Mouse (Mus musculus) adrenal gland, adult 8-10 months (tissue): Measurements from ENCODE around the gene Rfk. TPM values are rescaled to one million over a fixed set of nuclear protein-coding genes. Genes with fewer than 3 reads are reported as not detected.
A peak's percentile ranks its signal among the peaks of the same experiment; 100 is the strongest.

Source experiments
- DNase-seq: peaks from one replicate; pipeline ENCODE4 v3.0.0; 2022
- total RNA-seq, 4 experiments: library from RNA; stranded (reverse); gene quantifications; 2 replicates each; pipeline ENCODE4 v1.2.4; 2022

Gene Rfk
- total RNA-seq, 4 experiments from 2014 or later, result 59.9 to 655 (median 176) TPM

- no peak for DNase-seq
Observed at GRCm38 (mm10) chr19:17385426-17385825, 8.4 kb upstream of the Rfk start.

DNA sequence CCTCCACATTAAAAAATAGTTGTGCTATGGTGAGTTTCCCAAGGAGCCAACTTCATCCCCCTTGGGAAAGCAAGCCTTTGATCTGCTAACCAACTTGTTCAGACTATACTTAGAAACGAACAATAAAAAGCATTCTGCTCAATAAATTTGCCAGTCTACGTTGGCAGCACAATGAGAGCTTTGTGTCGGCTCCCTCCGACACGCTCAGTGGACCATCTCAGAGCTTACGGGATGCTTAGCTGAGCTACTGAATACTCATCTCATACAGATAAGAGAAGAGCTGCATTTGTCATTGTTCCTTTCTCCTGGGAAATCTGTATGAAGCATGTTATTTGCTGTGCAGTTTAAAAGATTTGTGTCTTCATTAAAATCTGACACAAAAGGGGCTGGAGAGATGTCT is 7.4 kb upstream of the Rfk start:
- DNase-seq, result no peak

DNA sequence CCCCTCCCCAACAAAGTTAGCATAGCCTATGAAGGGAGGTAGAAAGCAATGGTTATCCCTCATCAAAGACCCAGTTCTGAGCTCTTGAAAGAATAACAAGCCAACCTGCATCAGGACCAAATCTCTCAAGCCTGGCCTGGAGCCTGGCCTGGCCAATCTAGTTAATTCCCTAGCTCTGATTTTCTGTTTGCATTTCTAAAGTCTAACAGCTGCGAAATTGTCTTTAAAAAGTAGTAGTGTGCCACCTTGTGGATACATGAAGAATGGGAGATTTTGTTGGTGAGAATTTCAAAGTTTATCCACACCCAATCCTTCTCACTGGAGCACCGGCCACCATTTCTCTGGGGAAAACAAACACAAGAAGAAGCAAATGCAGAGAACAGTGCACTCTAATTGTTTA is 5.4 kb upstream of the Rfk start:
- no peak for DNase-seq

GRCm38 (mm10) chr19:17392866-17393265 is 977 bp upstream of the Rfk start:
- DNase-seq, result no peak

DNA sequence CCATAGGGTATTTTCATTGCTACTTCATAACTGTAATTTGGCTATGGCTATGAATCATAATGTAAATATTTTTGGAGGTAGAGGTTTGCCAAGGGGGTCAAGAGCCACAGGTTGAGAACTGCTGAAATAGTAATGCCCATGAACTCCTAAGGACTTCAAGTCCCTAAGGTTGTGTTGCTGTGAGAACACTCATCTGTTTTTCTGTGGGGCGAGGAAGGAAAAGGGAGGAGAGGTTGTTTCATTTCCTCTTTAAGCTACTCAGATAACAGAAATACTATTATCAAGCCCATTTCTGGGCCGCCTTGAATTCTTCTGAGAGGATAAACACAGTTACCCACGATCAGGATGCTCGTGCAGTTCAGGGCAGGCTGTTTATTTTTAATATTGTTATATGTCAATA is 3.0 kb downstream of the Rfk start:
- no peak for DNase-seq

DNA sequence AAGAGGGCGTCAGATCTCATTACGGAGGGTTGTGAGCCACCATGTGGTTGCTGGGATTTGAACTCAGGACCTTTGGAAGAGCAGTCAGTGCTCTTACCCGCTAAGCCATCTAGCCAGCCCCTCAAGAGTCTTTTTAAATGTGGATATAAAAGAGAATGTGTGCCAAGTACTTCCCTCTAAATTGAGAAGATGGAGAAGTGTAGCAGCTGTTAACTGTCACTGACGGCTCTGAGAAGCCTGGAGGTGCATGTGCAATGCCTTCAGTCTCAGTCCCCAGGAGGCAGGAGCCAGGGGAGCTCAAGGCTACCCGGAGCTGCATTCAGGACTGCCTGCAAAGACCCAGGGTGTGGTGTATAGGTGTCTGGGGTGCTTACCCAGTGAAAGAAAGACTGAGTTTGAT is 4.1 kb downstream of the Rfk start:
- no peak for DNase-seq

DNA sequence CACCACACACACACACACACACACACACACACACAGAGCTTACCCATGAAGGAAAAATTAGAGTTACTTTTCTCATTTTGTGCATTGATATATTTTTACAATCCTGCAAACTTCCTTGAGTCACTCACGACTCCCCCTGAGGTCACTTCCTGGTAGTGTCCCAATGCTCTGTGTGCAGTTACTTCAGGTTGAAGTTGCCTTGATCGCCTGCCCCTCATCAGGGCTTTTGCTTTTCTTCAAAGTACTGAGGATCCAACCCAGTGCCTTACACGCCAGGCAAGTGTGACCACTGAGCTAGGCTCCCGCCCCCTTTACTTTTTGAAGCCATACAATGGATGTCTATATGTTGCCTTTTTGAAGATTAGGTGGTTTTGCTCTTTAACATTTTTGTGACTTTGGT is 6.1 kb downstream of the Rfk start:
- no peak for DNase-seq

- peak; percentile 26 for DNase-seq
Observed at GRCm38 (mm10) chr19:17400571-17400970, 6.7 kb downstream of the Rfk start.

GRCm38 (mm10) chr19:17403175-17403574 is 9.3 kb downstream of the Rfk start:
- no peak for DNase-seq

GRCm38 (mm10) chr19:17406823-17407222 is 13.0 kb downstream of the Rfk start:
- peak; percentile 28 for DNase-seq

DNA sequence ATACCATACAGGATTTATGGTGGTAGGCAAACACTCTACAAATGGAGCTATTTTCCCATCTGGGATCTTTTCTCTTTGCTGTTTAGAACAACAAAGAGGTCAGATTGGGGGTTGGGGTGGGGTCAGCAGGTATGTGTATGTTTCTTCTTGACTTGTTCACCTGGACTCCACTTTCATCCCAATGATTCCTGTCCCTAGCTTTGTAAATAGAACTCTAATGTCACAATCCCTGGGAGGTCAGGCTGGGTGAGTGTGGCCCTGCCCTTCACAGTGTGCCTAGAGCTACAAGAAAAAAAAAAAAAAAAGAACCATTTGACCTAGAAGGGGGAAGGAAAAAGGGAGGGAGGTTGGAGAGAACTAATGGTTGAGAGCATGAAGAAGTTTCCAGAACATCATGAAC is 14.7 kb downstream of the Rfk start:
- DNase-seq, result peak; percentile 38

GRCm38 (mm10) chr19:17409351-17409750 is 15.5 kb downstream of the Rfk start:
- peak; percentile 37 for DNase-seq

DNA sequence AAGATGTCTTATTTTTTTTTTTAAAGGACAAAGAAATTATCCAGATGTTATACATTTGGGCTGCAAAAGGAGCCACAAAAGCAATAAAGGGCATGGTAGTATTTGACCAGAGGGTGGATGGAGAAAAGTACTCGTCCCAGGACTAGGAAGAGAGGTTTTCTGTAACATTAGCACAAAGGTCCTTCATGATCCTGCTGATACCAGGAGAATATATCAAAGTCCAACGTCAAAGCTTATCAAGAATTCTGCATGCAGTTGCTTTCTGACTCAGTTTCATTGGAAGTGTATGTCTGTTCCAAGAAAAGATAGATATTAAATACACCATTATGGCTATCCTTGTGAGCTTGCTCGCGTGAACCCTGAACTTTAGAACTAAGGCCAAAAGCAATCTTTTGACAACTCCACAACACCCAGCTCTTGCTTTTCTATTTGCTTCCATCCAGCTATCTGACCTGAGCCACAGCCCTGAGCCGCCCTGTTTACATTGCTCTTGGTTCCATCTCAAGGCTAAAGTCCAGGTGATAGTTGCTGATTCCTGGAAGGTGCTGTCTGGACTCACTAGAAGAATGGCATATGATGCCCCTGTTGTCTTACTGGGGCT is 16.7 kb downstream of the Rfk start:
- no peak for DNase-seq

DNA sequence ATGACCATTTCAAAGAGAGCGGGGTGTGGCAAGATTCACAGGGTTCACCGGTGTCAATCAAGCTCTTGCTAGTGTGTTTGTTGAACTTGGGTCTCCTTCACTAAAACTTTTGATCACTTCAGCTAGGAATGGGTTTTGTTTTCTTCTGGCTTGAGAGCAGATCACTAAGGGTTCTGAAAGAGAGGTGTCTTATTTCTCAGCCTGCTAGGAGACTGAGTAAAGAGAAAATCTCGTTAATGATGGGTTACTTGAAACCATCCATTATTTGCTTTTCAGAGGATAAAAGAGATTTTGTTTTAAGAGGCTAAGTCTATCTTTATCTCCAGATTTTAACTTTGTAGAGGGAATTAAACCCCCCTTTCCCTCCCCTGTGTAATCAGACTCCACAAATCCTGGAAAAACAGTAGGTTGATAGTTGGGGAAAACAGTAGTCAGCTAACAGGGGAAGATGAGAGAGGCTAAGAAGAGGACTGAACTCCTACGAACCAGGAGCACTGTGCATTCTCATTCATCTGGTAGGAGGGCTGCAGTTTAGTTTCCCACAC is 19.1 kb downstream of the Rfk start:
- DNase-seq, result no peak

GRCm38 (mm10) chr19:17417855-17418254 is 24.0 kb downstream of the Rfk start:
- no peak for DNase-seq

DNA sequence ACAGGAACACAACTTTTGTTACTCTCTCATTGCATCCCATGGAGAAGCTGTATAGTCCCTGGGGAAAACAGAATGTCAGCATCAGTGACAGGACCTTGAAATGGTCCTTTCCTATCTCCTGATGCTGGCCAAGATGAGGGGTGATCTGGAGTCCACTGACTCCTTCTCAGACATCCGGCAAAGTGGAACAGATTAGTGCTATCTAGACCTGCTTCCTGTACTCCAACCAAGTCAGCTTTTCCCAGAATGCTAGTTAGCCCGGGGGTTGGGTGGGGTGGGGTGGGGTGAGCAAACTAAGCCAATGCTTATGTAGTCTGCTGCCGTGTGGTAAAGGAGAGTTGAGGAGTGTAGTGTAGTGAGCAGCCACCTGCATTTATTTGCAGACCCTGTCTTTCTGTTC is 29.5 kb downstream of the Rfk start:
- DNase-seq, result no peak

GRCm38 (mm10) chr19:17427824-17428560 is 34.1 kb downstream of the Rfk start:
- DNase-seq, result no peak

GRCm38 (mm10) chr19:17428561-17428914 is 34.7 kb downstream of the Rfk start:
- DNase-seq, result no peak

- no peak for DNase-seq
Observed at GRCm38 (mm10) chr19:17436651-17437050, 42.8 kb downstream of the Rfk start.

DNA sequence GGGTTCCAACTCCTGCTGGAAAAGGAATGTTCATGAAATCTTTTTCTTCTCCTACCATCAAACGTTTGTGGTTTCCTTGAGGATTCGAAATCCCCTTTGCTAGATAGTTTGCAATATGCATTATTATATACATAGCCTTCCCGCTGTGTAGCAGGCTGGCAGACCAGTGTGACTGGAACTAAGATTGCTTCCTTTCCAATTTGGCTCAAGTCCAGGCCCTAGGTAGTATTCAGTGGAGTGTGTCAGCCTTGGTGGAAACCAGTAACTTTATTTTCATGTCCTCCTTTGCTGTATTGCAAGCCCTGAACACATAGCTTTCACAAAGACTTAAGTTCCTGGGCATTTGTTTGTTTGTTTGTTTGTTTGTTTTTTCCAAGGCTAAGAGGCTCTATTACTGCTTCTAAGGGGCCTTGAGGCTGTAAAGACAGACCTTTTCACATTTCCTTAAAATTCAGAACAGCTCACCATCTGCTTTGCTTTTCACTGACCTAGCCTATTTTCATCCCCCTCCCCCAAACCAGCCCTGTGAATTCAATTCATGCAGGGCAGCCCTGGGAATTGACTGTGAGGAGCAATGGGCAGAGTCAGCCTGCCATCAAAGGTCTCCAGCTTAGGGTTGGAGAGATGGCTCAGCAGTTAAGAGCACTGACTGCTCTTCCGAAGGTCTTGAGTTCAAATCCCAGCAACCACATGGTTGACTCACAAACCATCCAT is 45.8 kb downstream of the Rfk start:
- DNase-seq, result no peak

DNA sequence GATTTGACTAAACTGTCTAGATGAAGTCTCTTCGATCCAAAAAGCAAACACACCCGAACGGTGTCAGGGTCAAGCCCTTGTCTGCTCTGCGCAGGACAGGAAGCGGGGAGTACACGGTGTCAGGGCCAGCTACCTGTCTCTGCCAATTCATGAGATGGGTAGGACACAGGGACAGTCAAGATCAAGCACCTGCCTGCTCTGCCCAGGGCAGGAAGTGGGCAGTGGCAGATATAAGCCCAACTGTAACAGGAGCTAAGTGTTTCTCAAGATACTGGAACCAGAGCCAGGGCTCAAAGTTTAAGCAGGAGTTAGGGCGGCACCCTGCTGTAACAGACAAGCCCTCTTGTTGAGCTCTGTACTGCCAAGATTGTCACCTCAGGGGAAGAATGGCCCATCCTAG is 49.7 kb downstream of the Rfk start:
- no peak for DNase-seq
